Mouse (Mus musculus) cerebellum, postnatal 4 days (tissue): Measurements from ENCODE around the gene Chrd.

ENCODE experiments used
- DNase-seq, 2 experiments: peaks; one replicate each; pipeline ENCODE4 v3.0.0; 2022; ENCODE audit warnings: low spot score in 2 of 2, mixed read lengths in 1 of 2

The Chrd gene

DNA sequence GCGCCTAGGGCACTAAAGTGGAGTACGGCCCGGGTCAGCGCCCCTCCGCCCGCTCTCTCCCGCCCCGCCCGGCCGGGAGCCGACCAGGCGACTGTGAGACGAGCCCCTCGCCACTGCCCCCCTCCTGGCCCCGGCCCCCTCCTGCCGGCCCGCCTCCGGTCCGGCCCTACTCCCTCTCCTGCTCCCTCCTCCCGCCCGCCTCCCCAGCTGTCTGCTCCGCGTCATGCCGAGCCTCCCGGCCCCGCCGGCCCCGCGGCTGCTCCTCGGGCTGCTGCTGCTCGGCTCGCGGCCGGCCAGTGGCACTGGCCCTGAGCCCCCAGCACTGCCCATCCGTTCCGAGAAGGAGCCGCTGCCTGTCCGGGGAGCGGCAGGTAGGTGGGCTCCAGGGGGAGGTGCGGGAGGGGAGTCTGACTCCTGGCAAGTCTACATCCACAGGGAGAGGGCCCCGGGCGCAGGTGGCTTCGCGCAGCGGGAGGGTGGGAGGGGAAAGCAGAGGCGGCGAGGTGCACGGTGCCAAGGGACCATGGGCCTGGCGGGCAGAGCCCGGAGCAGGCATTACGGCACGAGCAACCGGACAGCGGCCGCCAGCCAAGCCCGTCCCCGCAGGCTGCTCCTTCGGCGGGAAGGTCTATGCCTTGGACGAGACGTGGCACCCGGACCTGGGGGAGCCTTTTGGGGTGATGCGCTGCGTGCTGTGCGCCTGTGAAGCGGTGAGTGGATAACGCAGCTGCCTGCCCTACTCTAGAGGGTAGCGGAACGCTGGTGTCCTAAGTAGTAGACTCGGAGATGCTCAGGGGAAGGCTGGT, at the start of gene Chrd:
Gene Chrd, plus strand, starts transcription at position 203 of the 806 bp plus-strand sequence.
- peak; percentile 50 to 70 for DNase-seq

- DNase-seq, result no peak
These were observed 42.2 kb upstream of the Chrd start for GRCm38 (mm10) chr16:20690774-20691173.

DNA sequence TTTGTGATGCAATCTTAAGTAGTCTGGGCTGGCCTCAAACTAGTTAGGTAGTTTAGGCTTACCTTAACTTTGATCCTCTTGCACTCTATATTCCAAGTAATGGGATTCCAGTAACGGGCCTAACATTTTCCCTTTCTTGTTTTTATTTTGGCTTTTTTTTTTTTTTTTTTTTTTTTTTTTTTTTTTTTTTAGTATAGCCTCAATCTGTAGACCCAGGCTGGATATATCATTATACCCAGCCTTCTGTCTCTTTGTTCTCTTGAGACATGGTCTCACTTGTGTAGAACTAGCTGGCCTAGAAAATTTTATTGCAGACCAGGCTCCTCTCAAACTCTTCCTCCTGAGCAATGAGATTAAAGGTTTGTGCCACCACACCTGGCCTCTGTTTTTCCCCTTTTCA, 41.3 kb upstream of the Chrd start:
- no peak for DNase-seq

- no peak for DNase-seq
These were observed 40.5 kb upstream of the Chrd start for GRCm38 (mm10) chr16:20692241-20692965.

GRCm38 (mm10) chr16:20693111-20693701, 39.7 kb upstream of the Chrd start, which contains the start of gene Fam131a:
Gene Fam131a (plus strand): TSS chr16:20693241.
- DNase-seq, result peak; percentile 84 to 92

- no peak for DNase-seq
These were observed 38.1 kb upstream of the Chrd start for GRCm38 (mm10) chr16:20694781-20695180.

- peak; percentile 86 to 90 for DNase-seq
These were observed 37.2 kb upstream of the Chrd start for GRCm38 (mm10) chr16:20695622-20696323.

- no peak for DNase-seq
These were observed 33.7 kb upstream of the Chrd start for GRCm38 (mm10) chr16:20699266-20699665.

GRCm38 (mm10) chr16:20700036-20700435, 32.9 kb upstream of the Chrd start:
- DNase-seq, result no peak

DNA sequence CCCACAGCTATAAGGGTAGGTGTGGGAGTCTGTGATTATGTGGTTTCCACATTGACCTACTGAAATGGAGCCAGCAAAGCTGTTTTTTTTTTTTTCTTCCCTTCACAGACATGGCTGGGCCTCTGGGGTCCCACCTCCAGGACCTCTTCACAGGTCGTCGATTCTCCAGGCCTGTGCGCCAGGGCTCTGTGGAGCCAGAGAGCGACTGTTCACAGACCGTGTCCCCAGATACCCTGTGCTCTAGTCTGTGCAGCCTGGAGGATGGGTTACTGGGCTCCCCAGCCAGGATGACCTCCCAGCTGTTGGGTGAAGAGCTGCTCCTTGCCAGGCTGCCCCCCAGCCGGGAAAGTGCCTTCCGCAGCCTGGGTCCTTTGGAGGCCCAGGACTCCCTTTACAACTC, 31.6 kb upstream of the Chrd start:
- DNase-seq, result no peak

GRCm38 (mm10) chr16:20701729-20702521, 31.0 kb upstream of the Chrd start:
- no peak for DNase-seq

DNA sequence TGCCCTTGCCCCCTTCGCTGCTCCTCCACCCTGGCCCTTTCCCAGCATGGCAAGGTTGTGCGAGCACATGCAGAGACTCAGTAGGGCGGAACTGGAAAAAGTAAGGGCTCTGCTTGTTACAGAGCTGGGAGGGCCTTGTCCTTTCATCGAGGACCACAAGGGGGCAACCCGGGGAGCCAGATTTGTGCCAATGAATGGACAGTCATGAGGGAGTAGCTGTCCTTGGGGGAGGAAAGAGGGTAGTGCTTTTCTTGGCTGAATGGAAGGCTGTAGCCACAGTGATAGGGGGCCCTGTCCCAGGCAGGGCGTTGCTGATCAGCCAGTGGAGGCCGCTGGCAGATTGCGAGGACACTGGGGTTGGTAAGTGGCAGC, 30.4 kb upstream of the Chrd start:
- DNase-seq, result peak; percentile 63 to 77

DNA sequence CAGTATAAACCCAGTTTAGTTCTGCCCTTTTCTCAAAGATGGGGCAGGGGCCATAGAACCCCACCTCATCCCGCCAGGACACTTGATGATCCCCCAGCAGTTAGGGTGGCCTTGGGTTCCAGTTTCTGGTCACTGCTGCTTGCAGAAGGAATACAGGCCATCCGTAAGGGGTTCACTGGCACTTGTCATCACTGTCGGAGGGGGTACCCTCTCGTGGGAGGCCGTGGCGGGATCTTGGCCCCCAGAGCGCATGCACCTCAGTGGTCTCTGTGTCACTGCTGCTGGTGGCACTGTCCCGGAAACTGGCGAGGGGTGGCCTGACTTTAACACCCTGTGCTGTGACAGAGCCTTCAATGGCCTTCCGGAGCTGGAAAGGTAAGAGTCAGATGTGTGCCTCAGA, 29.9 kb upstream of the Chrd start:
- no peak for DNase-seq

DNA sequence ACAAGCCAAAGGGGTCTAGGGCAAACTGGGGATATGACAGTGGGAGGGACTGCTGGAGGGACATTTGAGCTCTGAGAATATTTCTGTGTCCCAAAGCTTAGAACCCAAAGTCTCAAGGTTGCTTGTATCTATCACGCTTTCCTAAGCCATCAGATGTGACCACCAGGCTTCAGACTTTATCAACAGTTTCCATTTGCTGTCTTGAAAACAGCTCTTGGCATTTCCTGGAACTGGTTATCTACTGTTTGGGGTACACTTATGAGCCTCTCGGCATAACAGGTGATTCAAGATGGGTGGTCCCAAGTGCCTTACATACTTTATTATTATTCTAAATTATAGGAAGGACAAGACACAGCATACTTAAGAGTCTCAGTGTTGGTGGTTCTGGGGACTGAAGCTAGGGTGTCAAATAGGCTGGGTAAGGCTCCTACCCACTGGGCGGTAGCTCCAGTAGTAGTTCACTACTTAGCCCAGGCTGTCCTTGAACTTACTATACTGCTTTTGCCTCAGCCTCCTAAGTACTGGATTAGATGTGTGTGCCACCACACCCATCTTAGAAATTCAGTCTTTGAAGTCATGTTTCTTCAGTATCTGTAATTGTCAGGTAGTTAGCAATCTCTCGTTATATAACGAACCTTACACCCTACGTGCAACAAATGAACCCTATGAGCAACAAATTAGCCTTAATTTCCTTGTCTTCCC, 29.1 kb upstream of the Chrd start:
- no peak for DNase-seq

- no peak for DNase-seq
These were observed 27.1 kb upstream of the Chrd start for GRCm38 (mm10) chr16:20705786-20706185.

DNA sequence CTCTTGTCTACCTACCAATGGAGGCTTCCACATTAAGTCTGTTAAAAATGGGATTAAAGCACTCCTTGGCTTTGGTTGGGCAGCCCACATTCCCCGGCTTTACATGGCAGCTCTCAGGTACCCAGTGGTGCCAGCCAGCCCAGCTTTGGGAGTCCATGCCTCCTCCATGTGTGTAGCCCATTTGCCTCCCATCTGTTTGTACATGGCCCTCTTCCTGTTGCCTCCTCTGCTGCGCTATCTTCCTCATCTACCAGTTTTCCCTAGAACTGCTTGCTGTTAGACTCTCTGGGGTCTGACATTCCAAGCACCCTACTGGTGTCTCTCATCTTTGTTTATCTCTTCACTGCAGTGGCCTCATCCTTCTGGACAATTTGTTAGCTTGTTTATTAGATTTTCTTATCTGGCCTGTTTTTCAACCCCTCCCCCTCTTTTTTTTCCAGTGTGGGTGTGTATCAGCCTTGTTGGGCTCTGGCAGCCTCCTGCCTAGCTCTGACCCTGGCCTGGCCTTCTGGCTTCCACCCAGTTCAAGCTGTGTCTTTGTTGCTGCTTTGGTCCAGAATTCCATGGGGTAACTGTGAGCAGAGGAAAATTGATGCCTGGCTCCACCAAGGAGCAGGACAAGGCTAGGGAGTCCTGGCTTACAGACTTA, 26.4 kb upstream of the Chrd start:
- no peak for DNase-seq

- DNase-seq, result no peak
These were observed 24.5 kb upstream of the Chrd start for GRCm38 (mm10) chr16:20708220-20708938.

DNA sequence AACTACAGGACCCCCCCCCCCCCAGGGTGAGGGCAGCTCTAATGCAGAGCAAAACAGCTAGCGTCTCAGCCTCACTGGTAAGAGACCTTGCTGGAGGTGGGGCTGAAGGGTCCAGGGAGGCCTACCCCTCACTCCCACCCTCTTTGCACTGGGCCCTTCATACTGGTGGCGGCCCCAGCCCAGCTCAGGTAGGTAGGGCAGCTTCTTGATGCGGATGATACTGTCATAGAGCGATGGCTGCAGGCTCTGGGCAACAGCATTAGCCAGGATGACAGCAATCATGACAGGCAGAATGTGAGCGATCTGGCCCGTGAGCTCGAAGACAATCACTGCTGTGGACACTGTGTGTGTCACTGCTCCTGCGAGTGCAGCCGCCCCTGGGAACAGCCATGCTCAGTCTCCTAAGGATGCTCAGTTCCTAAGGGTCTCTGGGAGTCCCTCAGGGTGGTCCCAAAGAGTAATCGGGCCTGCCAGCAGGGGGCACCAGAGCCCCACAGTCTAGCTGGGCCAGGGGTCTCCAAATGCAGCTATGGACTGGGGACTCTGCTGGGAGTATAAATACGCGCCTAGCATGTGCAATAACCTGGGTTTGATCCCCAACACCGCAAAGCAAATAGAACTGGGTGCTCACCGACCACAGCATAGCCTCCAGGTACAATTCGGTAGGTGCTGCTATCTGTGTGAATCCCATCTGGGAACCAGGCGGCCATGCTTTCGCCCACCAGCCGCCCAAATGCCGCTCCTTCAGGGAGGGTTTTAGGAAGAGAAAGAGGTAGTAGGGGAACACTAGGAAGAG, 23.8 kb upstream of the Chrd start:
- peak in 1 of 2 experiments; percentile 73 for DNase-seq

- no peak for DNase-seq
These were observed 22.6 kb upstream of the Chrd start for GRCm38 (mm10) chr16:20710370-20710769.
